Mouse (Mus musculus): ENCODE results near the gene Cgrrf1.
"Not testable (repeated sequence)": the region's sequence is repeated elsewhere in the genome, so short reads cannot be mapped to it uniquely, and the experiment has no call there.

The Cgrrf1 gene

DNA sequence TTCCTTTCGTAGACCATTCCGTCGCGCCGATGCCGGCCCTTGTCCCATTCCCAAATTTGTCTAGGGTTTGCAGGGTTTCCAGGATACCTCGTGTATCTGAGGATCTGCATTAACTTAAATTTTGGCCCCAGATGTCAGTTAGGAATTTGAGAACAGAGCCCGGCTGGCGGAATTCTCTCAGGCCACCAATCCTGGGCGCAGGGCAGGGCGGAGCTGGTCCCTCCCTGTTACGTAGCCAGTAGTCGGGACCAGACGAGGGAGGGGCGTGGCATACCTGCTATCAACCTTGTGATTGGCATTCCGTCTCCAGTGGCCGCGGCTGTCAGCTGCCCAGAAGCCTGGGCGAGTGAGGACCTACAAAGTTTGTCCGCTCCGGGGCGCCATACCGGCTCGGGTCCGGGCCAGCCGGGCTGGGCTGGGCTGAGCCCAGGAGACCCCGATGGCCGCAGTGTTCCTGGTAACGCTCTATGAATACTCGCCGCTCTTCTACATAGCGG, at the start of gene Cgrrf1:
Gene Cgrrf1, plus strand, starts transcription at position 289 of the 497 bp plus-strand sequence.
- peak; percentile 97 for DNase-seq

DNA sequence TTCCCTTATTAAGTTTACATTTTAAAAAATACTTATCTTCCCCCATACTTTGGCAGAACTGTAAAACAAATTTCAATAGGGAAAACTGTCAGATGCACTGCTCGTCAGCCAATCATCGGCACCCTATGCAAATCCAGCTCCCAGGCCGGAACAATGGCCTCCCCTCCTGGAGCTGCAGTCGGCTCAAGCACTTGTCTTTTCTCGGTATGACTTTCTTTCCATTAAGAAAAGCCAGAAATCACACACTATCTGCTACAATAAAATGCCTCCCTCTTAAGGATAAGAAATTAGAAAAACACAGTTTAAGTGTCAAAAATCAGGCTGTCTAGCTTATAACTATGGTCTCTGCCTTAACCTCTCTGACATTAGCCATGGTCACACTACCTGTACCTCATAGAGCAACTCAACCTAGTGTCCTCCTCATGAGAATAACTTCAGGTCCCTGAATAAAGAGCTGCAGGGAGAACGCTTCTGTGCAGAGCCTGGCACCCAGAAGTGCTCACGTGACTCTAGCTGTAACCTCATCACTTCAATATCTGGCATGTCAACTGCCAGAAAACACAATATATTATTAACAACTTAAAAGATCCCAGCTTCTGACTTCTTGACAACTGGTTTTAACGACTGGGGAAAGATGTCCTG, 49.6 kb upstream of the Cgrrf1 start:
- DNase-seq: no peak

DNA sequence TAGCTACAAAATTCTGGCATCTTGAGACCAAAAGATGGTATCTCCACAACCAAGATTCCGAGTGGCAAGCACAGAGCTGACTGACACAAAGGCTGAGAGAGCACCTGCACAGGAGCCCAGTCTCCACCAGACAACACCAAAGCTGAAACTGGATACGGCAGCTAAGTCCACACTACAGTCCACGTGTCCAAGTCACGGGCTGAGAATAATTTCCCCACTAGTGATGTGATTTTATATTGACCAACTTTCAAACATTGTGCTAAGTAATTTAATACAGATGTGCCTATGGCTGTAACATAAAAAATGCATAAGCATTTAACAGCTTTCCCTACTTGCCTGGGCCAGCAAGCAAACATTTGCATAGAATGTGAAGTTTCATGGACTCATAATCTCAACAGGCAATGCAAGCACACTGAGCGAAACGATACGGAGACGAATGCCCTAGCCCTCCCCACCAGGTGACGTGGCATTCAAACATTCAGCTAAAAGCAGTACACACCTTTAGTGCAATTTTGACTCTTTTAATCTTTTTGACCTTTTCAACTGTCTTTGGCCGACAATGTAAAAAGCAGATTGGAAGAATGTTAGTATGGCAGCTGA, 48.5 kb upstream of the Cgrrf1 start:
- no peak for DNase-seq

DNA sequence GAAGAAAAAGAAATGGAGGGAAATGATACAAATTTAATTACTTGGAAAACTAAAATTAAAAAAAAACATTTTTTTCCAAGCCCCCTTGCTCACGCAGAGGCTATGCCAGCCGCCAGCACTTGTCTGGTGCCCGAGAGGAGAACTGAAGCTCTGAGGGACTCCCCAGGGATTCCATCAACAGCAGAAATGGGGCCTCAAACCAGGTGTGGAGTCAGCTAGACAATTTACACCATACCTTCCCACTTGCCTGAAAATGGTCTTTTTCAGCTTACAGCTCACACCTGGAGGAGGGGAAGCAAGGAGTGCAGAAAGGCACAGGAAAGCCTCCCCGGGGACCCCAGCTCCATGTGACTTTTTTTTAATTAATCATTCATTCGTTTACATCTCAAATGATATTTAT, 46.7 kb upstream of the Cgrrf1 start:
- DNase-seq: no peak

DNA sequence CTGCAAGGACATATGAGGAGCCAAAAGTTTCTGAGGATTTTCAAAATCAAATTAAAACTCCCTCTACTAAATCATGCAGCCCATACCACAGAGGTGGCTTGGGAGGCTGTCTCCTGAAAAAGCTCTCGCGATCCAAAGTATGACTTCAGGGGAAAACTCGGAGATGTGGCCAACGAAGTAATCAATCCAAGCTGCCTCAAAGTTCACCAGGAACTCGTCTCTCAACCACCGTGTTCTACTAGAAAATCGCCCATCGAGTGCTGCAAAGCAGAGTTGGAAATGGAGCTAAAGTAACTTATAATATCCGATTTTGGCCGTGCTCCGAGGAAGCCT, 44.5 kb upstream of the Cgrrf1 start:
- DNase-seq: no peak

DNA sequence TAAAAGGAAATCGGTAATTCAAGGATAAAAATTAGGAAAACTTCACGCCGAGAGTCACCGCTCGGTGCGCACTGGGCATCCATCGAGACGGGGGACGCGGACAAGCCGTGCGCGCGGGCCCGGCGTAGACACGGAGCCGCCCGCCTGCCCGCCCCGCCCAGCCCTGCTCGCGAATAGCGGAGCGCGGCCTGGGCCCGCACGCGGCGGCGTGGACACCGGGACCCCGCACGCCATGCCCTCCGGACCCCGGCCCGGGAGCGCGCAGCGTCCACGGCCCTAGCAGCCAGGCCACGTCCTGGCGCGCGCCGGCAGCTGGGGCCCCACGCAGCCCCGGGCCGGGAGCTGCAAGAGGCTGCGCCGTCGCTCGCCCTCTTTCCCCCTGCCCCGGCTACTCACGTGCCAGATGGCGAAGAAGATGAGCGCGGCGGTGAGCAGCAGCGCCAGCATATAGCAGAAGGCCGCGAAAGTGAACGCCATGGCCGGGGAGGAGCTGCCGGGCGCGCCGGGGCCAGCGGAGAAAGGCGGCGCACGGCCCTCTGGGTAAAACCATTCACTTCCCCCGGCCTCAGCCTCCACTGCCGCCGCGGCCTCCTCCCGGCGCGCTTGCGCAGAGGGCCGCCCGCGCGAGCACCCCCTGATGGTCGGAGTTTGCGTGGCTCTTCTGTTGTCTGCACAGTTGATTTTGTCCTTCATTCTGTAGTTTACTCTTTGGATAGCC, 44.0 kb upstream of the Cgrrf1 start, which contains the start of gene Cnih1:
Gene Cnih1, minus strand, starts transcription at position 625 of the 718 bp plus-strand sequence.
- DNase-seq: peak; percentile 91

DNA sequence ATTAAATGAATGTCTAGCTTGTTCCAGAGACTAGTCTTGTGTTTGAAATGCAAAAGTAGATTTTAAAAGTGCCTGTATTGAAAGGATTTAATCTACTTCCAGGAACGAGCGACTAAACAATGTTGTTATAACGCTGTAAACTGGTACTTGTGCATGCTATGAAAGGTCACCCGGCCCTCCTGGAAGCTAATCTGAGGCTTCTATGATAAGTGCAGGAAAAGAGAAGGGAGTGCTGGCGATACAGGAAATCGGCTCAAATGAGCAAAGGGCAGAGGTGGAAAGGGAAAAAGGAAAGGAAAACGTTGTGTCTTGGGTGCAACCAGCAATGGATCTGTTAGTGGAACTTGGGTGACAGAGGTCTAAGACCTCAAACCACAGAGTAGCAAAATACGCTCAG, 43.4 kb upstream of the Cgrrf1 start:
- peak; percentile 19 for DNase-seq

DNA sequence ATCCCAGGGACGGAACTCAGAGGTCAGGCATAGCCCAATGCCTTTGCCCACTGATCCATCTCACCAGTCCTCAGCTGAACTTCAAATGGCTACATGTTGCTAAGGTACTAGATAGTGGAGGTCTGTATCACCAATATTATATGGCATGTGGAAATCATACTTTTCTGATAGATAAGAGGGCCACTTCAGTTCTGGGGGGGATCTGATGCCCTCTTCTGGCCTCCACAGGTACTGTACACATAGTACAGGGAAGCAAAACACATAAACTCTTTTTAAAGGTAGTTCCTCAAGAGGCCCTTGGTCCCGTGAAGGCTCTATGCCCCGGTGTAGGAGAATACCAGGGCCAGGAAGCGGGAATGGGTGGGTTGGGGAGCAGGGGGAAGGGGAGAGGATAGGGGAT, 41.6 kb upstream of the Cgrrf1 start:
- DNase-seq: no peak

DNA sequence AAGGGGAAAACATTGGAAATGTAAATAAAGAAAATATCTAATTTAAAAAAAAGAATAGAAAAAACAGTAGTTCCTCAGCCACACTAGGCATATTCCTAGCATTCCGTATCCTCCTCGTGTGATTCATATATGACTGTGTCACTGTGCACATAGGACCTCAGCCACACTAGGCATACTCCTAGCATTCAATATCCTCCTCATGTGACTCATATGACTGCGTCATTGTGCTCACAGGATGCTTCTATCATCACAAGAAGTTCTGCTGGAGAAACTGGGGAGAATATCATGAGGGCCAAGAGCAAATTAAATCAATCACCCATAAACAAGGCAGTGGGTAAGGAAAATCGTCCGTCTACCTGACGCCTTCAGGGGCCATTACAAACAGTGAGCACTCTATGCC, 41.2 kb upstream of the Cgrrf1 start:
- no peak for DNase-seq

DNA sequence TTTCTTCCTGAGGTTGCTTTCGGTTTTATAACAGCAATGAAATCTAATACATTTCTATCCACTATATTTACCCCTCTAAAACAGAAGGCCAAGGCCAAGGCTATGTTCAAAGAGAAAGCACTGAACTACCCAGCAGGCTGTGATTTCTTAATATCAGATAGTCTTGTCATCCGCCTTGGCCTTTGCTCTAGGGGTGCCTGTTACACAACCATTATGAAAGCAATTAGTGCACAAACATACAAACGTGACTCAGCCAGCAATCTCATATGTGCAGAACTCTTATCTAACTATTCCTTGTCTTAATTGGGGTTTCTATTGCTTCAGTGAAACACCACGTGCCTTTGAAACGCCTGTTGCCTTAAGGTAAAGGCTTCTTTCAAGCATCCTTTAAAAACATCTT, 37.8 kb upstream of the Cgrrf1 start:
- no peak for DNase-seq

DNA sequence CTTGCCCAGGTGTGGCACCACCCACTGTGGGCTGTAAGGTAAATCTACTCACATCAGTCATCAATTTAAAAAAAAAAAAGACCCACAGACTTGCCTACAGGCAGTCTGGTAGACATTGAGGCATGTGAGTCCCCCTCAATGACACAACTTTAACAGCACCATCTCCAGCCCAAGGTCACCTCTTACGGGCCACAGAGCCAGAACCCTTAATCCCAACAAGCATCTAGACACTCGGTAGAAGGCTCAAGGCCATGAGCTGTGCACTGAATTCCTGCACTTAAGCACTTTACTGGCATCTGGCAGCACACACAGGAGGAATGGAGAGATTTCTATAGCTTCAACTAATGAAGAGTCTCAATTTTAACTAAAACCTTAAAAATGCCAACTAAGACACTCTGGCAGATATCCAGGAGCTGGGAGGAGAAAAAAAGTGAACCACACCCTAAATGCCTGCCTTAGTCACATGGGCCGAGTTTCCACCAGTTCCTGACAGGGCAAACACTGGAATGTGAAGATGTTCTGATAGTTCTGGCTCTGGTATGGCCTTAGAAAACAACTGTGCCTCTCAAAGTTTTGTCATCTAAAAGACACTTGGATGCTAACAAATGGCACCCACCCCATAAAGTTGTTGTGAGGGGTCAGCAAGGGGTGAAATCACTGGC, 31.1 kb upstream of the Cgrrf1 start:
- DNase-seq: no peak

DNA sequence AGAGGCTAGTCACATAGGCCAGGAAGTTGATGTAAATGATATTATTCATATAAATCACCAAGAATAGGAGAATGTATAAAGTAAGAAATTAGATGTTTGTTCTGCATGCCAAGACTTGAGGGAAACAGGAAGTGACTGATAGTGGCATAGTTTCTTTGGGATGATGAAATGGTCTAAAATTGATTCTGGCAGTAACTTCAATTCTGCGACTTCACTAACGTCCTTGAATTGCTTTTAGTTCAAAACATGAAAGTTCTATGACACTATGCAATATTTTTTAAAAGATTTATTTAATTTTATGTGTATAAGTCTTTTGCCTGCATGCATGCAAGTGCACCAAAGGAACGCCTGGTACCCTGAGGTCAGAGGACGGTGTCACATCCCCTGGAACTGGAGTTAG, 28.7 kb upstream of the Cgrrf1 start:
- no peak for DNase-seq

DNA sequence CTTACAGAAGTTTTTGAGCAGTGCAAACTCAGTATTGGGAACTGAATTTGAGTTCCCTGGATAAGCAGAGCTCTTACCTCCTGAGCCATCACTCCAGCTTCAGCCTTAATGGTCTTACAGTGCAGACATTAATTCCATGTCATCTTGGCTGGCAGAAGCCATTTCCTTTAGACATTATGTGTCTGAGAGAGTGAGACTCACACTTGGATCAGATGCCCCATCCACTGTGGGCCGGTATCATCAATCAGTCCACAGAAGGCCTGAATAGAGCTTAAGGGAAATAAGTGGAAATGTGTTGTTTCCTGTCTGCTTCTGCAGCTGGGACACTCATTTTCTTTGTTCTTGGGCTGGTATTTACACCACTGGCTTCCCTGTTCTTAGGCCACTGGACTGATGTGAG, 28.1 kb upstream of the Cgrrf1 start:
- DNase-seq: no peak

DNA sequence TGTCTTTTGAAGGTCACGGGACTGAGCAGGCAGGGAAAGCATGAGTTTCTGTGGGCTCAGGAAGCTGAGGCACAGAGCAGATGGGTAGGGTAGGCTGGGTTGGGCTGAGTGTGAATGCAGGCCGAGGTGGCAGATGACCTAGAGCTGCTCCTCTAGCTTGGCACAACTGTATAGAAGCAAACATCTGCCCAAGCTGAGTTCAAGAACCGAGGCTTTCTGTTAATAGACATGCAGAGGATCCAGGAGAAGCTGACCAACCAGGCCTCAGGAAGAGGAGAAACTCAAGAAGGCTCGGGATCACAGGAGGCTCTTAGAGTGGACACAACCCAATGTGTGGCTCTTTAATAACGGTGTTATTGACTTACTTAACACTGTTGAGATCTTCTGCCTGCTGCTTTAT, 25.7 kb upstream of the Cgrrf1 start:
- no peak for DNase-seq

DNA sequence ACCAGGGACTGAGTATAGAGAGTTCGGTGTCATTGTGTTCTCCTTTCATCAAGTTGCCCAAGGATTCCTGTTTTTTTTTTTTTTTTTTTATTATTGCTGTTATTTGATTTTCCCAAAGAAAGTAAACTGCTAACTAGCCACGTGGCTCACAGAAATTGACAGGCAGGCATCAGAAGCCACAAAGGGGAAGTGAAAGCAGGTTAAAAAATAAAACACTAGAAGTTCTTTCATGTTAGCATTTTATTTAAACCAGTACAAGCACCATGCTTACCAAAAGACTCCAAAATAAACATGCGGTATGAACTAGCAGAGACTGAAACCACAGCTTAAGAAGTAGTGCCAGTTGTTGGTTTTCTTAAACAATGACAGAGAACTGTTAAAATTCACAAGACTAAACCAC, 24.0 kb upstream of the Cgrrf1 start:
- no peak for DNase-seq

DNA sequence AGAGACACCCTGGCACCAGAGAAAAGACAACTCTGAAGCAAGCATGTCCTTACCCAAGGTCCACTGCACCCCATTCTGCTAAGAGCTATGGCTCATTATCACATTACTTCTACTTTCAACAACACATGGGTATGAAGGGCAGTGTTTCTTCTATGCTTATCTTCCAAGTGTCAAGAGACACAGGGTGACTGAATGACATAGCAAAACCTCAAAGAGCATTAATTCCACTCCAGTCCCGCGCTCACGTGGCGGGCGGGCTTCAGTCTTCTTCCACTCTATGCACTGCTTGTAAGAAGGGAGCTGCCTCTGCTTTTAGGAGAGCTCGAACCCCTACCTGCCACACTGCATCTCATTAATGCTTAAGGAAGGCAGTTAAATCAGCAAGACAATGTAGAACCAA, 16.3 kb upstream of the Cgrrf1 start:
- no peak for DNase-seq

DNA sequence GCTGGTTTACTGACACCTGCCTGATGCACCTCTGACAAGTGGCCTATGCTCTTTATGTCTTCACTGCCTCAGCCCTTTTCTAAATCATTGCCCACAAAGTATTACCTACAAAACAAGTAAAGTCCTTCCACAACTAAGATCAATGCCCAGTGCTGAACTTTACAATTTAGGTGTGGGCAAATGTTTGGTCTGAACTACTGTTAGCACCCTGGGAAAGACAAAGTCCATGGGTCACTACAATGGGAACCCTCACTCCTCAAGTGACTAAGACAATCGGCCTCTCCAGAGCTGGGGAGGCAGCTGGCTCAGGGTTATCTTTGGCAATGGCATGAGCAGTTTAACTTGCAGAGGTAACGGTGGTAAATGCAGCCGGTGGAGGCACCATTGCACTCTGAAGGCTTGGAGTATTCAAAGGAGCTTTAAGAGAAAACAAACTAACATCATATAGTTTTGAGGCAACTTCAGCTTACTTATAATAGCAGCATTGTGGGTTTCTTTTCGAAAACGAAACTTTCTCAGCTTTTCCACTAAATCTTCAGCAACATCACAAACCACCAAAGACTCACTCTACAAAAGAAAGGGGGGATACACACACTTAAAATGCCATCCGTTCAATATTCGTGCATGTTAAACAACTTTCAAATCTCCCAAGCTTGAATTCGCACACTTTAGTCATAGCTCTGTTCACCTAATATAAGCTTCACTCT, 14.9 kb upstream of the Cgrrf1 start:
- DNase-seq: no peak

DNA sequence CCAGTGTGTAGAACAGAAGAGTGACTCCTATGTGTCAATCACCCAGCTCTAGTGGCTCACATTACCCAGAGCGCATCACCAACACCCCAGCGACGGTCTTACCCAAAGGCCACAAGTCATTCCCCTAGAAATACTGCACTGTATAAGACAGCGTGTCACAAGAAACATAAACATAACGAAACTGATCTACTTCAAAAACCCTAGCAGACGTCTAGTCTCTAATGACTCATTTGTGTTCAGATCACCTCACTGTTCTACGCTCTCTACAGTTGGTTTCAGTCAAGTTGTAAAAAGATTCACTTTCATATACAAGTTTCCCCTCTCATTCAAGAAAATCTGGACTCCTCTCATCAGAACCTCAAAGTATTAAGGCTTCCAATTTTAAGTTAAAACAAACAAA, 13.2 kb upstream of the Cgrrf1 start:
- no peak for DNase-seq

DNA sequence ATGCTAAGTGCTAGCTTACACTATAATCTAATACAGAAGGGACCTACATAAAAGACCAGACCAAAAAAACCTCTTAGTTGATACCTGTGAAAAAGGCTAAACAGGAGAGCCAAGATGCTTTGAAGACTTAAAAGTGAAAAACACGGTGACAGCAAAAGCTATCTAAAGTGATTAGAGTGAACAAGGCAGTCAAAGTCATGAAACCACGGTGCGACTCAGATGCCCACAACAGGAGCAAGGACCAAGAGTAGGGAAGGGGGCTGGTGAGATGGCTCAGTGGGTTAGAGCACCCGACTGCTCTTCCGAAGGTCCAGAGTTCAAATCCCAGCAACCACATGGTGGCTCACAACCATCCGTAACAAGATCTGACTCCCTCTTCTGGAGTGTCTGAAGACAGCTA, 12.0 kb upstream of the Cgrrf1 start:
- not testable (repeated sequence) for DNase-seq

DNA sequence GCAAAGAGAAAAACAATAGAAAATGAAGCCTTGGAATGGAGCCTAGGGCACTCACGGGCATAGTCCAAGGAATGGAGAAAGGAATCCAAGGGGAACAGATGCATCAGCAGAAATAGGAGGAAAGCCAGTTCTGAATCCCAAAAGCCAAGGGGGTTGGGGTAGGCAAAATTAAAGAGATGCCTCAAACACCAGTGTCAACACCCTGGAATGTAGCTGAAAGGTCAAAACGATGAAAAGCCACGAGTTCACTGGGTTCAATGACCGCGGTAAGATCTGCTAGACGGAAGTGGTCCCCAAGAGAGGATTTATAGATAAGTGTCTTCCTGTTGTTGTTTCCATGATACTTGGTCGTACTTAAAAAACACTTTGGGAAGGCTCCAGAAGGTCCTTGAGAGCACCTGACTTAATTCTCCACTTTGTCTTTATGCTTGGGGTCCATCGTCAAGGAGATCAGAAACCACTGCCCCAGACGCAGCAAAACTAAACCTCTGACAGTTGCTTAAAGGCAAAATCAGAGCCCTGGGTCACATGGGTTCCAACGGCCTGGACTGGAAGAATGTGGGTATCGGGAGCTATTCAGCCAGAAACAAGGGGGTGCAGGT, 10.6 kb upstream of the Cgrrf1 start:
- DNase-seq: peak; percentile 62

DNA sequence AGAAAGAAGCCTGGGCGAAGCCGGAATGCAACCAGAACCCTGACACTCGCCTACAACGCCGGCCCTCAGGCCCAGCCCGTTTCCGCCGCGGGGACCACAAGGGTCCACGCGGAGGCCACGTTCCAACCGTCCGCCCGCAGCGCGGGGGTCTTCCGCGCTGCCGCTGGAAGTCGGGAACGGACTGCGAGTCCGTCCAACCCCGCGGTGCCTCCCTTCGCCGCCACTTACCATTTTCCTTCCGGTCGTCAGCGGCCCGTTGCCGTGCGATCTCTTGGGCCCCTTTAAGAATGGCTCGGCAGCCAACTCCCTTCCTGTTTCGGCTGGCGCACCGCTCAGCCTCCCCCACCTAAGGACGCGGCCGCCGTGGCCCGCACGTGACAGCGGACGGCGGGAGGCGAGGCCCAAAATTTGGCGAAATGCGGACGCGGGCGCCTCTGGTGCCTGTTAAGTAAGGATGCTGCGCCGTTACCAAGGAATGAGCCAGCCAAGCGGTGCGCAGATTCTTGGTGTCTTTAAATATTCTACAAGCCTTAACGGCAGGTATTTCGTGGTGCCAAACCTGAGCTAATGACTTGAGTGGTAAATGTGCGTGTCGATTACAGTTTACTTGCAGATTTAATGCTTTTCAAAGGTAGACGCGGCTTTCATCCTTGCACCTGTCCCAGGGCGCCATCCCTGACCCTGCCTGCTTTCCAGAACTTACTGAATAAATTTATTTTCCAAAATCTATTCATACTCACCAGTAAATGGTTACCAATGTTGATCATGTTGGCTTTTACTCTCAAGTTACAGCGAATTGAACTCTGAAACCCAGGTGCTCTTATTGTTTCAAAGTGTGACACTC, 9.8 kb upstream of the Cgrrf1 start, which contains the start of gene Gmfb:
Gene Gmfb, minus strand, starts transcription at position 370 of the 844 bp plus-strand sequence.
- DNase-seq: peak; percentile 97

DNA sequence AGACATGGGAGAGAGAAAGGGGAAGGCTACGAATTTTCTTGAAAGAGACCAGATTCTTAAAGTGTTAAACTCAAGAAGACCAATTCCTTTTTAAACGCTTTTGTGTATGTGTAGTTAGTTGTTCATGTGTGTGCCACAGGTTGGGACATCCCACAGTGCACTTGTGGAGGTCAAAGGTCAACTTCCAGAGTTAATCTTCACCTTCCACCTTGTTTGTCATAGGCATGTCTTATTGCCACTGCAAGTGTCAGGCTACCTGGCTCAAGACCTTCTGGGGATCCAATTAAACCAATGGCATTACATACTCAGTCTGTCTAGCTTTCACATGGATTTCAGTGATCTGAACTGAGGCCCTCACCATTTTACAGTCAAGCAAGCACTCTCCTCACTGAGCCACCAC, 7.9 kb upstream of the Cgrrf1 start:
- no peak for DNase-seq
